Mouse (Mus musculus): Measurements from ENCODE around the gene Sod1.
A peak's percentile ranks its signal among the peaks of the same experiment; 100 is the strongest.

The Sod1 gene

GRCm38 (mm10) chr16:90260097-90260496 is 39.5 kb downstream of the Sod1 start:
- no peak for DNase-seq

GRCm38 (mm10) chr16:90261791-90262190 is 41.2 kb downstream of the Sod1 start:
- DNase-seq, result peak; percentile 69

- DNase-seq, result no peak
Observed at GRCm38 (mm10) chr16:90264021-90264420, 43.5 kb downstream of the Sod1 start.

- DNase-seq, result no peak
Observed at GRCm38 (mm10) chr16:90265106-90265505, 44.6 kb downstream of the Sod1 start.

GRCm38 (mm10) chr16:90266581-90266980 is 46.0 kb downstream of the Sod1 start:
- DNase-seq, result no peak

- no peak for DNase-seq
Observed at GRCm38 (mm10) chr16:90275521-90275920, 55.0 kb downstream of the Sod1 start.

Measured in cerebellum, adult 11-12 months (tissue).